Mouse (Mus musculus) megakaryocyte, adult 5-6 weeks (primary cell): ENCODE data around the gene Tmem216. TPM values are rescaled to one million over a fixed set of nuclear protein-coding genes. Genes with fewer than 3 reads are reported as not detected.

Source experiments
- ATAC-seq: 2 replicates; pipeline ENCODE4 v1.8.0; 2016; ENCODE audit warnings: mild to moderate bottlenecking, inconsistent platforms; ENCODE audit not compliant: poor library complexity, severe bottlenecking
- total RNA-seq, 2 experiments: library from RNA; stranded (forward) in 1 of 2; stranded (reverse) in 1 of 2; fragments of 153-499, 151-499 nt in 1 of 2; fragments of 221-1000, 200-1000 nt in 1 of 2; gene quantifications; 2 replicates each; pipeline versions ENCODE4 v1.2.3 to v1.2.4; 2015 to 2017

Tmem216 gene
- total RNA-seq, 2 experiments from 2014 or later: 16.5 to 19.1 TPM

- no peak for ATAC-seq
Measured at GRCm38 (mm10) chr19:10497512-10498160, 58.4 kb downstream of the Tmem216 start.

GRCm38 (mm10) chr19:10496976-10497375, 59.1 kb downstream of the Tmem216 start:
- ATAC-seq: no peak

- ATAC-seq: no peak
Measured at GRCm38 (mm10) chr19:10495670-10496069, 60.4 kb downstream of the Tmem216 start.

GRCm38 (mm10) chr19:10486264-10486738, 69.7 kb downstream of the Tmem216 start:
- ATAC-seq: peak; percentile 57

Other genes starting within 250 kb of the Tmem216 start
- not detected in 2 replicates for gene Syt7, start 167.1 kb downstream of the Tmem216 start, total RNA-seq (2015)
- not detected in 2 replicates for gene Syt7, start 167.1 kb downstream of the Tmem216 start, total RNA-seq (2017)
- not detected in 2 replicates for gene Lrrc10b, start 98.8 kb downstream of the Tmem216 start, total RNA-seq (2015)
- gene Lrrc10b, start 98.8 kb downstream of the Tmem216 start, total RNA-seq (2017): not detected in 2 replicates
- gene Ppp1r32, start 73.3 kb downstream of the Tmem216 start, total RNA-seq (2015): 0.29 TPM in 1 of 2 replicates, not detected in the other
- 0.37 TPM in 1 of 2 replicates, not detected in the other for gene Ppp1r32, start 73.3 kb downstream of the Tmem216 start, total RNA-seq (2017)
- 56.3 and 57.1 TPM in 2 replicates for gene Cpsf7, start 31.0 kb downstream of the Tmem216 start, total RNA-seq (2015)
- gene Cpsf7, start 31.0 kb downstream of the Tmem216 start, total RNA-seq (2017): 35.9 and 42.2 TPM in 2 replicates
- gene Sdhaf2, start 30.1 kb downstream of the Tmem216 start, total RNA-seq (2015): 46.9 and 51.5 TPM in 2 replicates
- gene Sdhaf2, start 30.1 kb downstream of the Tmem216 start, total RNA-seq (2017): 54.6 and 55.9 TPM in 2 replicates
- 37.2 and 38.8 TPM in 2 replicates for gene Cyb561a3, start 20.9 kb upstream of the Tmem216 start, total RNA-seq (2015)
- 36.1 and 38.3 TPM in 2 replicates for gene Cyb561a3, start 20.9 kb upstream of the Tmem216 start, total RNA-seq (2017)
- gene Tmem138, start 21.1 kb upstream of the Tmem216 start, total RNA-seq (2015): 14.1 and 16.7 TPM in 2 replicates
- gene Tmem138, start 21.1 kb upstream of the Tmem216 start, total RNA-seq (2017): 2.1 and 4.0 TPM in 2 replicates
- gene Ddb1, start 49.1 kb upstream of the Tmem216 start, total RNA-seq (2015): 45.1 and 49.1 TPM in 2 replicates
- gene Ddb1, start 49.1 kb upstream of the Tmem216 start, total RNA-seq (2017): 156 and 175 TPM in 2 replicates
- 4.8 and 5.6 TPM in 2 replicates for gene Tkfc, start 49.4 kb upstream of the Tmem216 start, total RNA-seq (2015)
- 2.2 and 3.7 TPM in 2 replicates for gene Tkfc, start 49.4 kb upstream of the Tmem216 start, total RNA-seq (2017)
- gene Vwce, start 78.0 kb upstream of the Tmem216 start, total RNA-seq (2015): 0.23 TPM in 1 of 2 replicates, not detected in the other
- not detected in 2 replicates for gene Vwce, start 78.0 kb upstream of the Tmem216 start, total RNA-seq (2017)
- not detected in 2 replicates for gene Pga5, start 121.8 kb upstream of the Tmem216 start, total RNA-seq (2015)
- 0.20 TPM in 1 of 2 replicates, not detected in the other for gene Pga5, start 121.8 kb upstream of the Tmem216 start, total RNA-seq (2017)
- gene Vps37c, start 132.5 kb upstream of the Tmem216 start, total RNA-seq (2015): 21.9 and 22.5 TPM in 2 replicates
- 15.2 and 17.8 TPM in 2 replicates for gene Vps37c, start 132.5 kb upstream of the Tmem216 start, total RNA-seq (2017)
- 0.78 and 1.5 TPM in 2 replicates for gene Cd5, start 182.8 kb upstream of the Tmem216 start, total RNA-seq (2015)
- gene Cd5, start 182.8 kb upstream of the Tmem216 start, total RNA-seq (2017): 0.57 and 0.59 TPM in 2 replicates